Mouse (Mus musculus) testis, postnatal 10 days (tissue): ENCODE results near the gene Krtap29-1.

Experiments
- DNase-seq: peaks from one replicate; pipeline ENCODE4 v3.0.0; 2021; ENCODE audit warnings: low spot score

Gene Krtap29-1

GRCm38 (mm10) chr11:99937751-99938264, 41.0 kb downstream of the Krtap29-1 start:
- DNase-seq, result no peak

- no peak for DNase-seq
These were observed 42.9 kb downstream of the Krtap29-1 start, which contains the start of gene Krtap31-2 for GRCm38 (mm10) chr11:99935991-99936390. TSS of gene Krtap31-2 (plus strand) at chr11:99936291.
